ENCODE assay signal across 8 mouse cellular contexts in genomic region chr2:30646833-30647232, GRCm38 (mm10). TPM values are rescaled to one million over a fixed set of nuclear protein-coding genes. Genes with fewer than 3 reads are reported as not detected.
DNase-seq lines count a peak whose midpoint lies in the region; ATAC-seq and TF ChIP-seq lines count a peak whose summit lies in the region.

No protein-coding gene starts in this region.

- 53% methylated on average over 5 of the region's 5 CpGs for WGBS in embryonic facial prominence, embryonic 10.5 days
- WGBS in kidney, adult 2 months, result 31% methylated on average over 5 of the region's 5 CpGs
- WGBS in limb, embryonic 12.5 days, result 25% methylated on average over 5 of the region's 5 CpGs

- peak; percentile 41 for DNase-seq in cerebellum, adult 9-11 months
- DNase-seq in cerebellum, adult 11 months, result no peak
- DNase-seq in embryonic facial prominence, embryonic 10.5 days (ENCODE audit: low spot score), result no peak
- DNase-seq in gastrocnemius, postnatal 4 days (ENCODE audit: low spot score in 2 of 2), result peak; percentile 53 to 72
- DNase-seq in kidney, adult 2 months, result peak; percentile 75
- DNase-seq in ovary, postnatal 36 days (ENCODE audit: low spot score), result peak; percentile 75
- no peak for DNase-seq in thymus, postnatal 4 days

- peaks cover 77% of the 10 kb centered on the region for H3K4me1 ChIP-seq in embryonic facial prominence, embryonic 10.5 days
- H3K4me1 ChIP-seq in kidney, adult 2 months (ENCODE audit: control insufficient read depth, insufficient read depth, low read length), result 0 out of 2 replicates have a peak, but pooled peaks cover 4% of the 10 kb centered on the region
- peaks cover 53% of the 10 kb centered on the region for H3K4me1 ChIP-seq in limb, embryonic 12.5 days (replicated peaks)

- H3K27me3 ChIP-seq in embryonic facial prominence, embryonic 10.5 days (replicated peaks; ENCODE audit: low read depth, poor library complexity, severe bottlenecking), result no peaks in the 10 kb centered on the region
- no peaks in the 10 kb centered on the region for H3K27me3 ChIP-seq in kidney, adult 2 months (replicated peaks; ENCODE audit: control insufficient read depth, insufficient read depth, low read length)
- H3K27me3 ChIP-seq in limb, embryonic 12.5 days, result no peaks in the 10 kb centered on the region

- no peaks in the 10 kb centered on the region for H3K9me3 ChIP-seq in embryonic facial prominence, embryonic 10.5 days
- H3K9me3 ChIP-seq in limb, embryonic 12.5 days, result no peaks in the 10 kb centered on the region

- no peaks in the 10 kb centered on the region for H3K36me3 ChIP-seq in embryonic facial prominence, embryonic 10.5 days (replicated peaks)
- no peaks in the 10 kb centered on the region for H3K36me3 ChIP-seq in kidney, adult 2 months (ENCODE audit: control insufficient read depth, insufficient read depth, low read length)
- H3K36me3 ChIP-seq in limb, embryonic 12.5 days, result no peaks in the 10 kb centered on the region

- ATAC-seq in limb, embryonic 12.5 days (ENCODE audit: insufficient number of reproducible peaks, insufficient read depth, low FRiP score, low TSS enrichment, low read depth), result peak; percentile 37; the same call in 1 of the 2 replicates

- H3K27ac ChIP-seq in embryonic facial prominence, embryonic 10.5 days (replicated peaks), result peak overlapping the region; percentile 88
- H3K27ac ChIP-seq in kidney, adult 2 months (ENCODE audit: insufficient read depth, low read depth, low read length), result no peak overlapping the region
- H3K27ac ChIP-seq in limb, embryonic 12.5 days, result peak overlapping the region; percentile 88

- TF ChIP-seq CTCF in kidney, adult 2 months (conservative IDR thresholded peaks at IDR 0.05; ENCODE audit: insufficient read depth, insufficient read length, low read depth, low read length), result no peak

- H3K9ac ChIP-seq in limb, embryonic 12.5 days (replicated peaks), result peak overlapping the region; percentile 48

- peak overlapping the region; percentile 42 for H3K4me3 ChIP-seq in embryonic facial prominence, embryonic 10.5 days
- no peak overlapping the region for H3K4me3 ChIP-seq in kidney, adult 2 months (ENCODE audit: insufficient read depth, low read depth, low read length)
- H3K4me3 ChIP-seq in limb, embryonic 12.5 days (replicated peaks), result no peak overlapping the region

- TF ChIP-seq POLR2A in kidney, adult 2 months (IDR thresholded peaks at IDR 0.05; ENCODE audit: low read depth, low read length), result no peak

- H3K4me2 ChIP-seq in limb, embryonic 12.5 days, result peak overlapping the region; percentile 46

RNA-seq across cellular contexts. Expression of gene Cstad, which starts 52.0 kb away (rescaled TPM):
- polyA plus RNA-seq in embryonic facial prominence, embryonic 10.5 days (2016; fragmentation: Nextera tagmentation; extraction: Ambion mirVana), result 0.44 and 0.86 TPM in 2 replicates
- 1 to 10 TPM; 4.5 to 4.6 TPM for total RNA-seq in gastrocnemius, postnatal 4 days (2021)
- polyA plus RNA-seq in kidney, adult 2 months (2012; rRNA removed), result 1.2 and 1.3 TPM in 2 replicates
- polyA plus RNA-seq in limb, embryonic 12.5 days (2016; fragmentation: Nextera tagmentation; extraction: Ambion mirVana), result 0.63 and 1.7 TPM in 2 replicates

Comparison
In these comparisons a context has a peak if more than half of its experiments do, and no peak if none do; other contexts are left out.
1. DNase-seq: peak in cerebellum, adult 9-11 months (single experiment), gastrocnemius, postnatal 4 days (2 of 2), kidney, adult 2 months (single experiment) and ovary, postnatal 36 days (single experiment); none in cerebellum, adult 11 months (single experiment), embryonic facial prominence, embryonic 10.5 days (single experiment) and thymus, postnatal 4 days (single experiment).